ENCODE assay signal across 8 mouse cellular contexts in genomic region chr4:135945706-135946105, GRCm38 (mm10). TPM values are rescaled to one million over a fixed set of nuclear protein-coding genes. Genes with fewer than 3 reads are reported as not detected.
DNase-seq lines count a peak whose midpoint lies in the region; ATAC-seq lines count a peak whose summit lies in the region.

No protein-coding gene starts in this region.

- peak overlapping the region; percentile 80 for H3K9ac ChIP-seq in kidney, embryonic 15.5 days
- H3K9ac ChIP-seq in embryonic facial prominence, embryonic 11.5 days (replicated peaks; ENCODE audit: low read length) = peak overlapping the region; percentile 39; the same call in 1 of the 2 replicates
- H3K9ac ChIP-seq in intestine, embryonic 16.5 days (ENCODE audit: low read depth, low read length) = peak overlapping the region; percentile 85

- WGBS in kidney, embryonic 15.5 days = 75% methylated on average over 10 of the region's 10 CpGs
- WGBS in embryonic facial prominence, embryonic 11.5 days = 78% methylated on average over 10 of the region's 10 CpGs
- WGBS in intestine, embryonic 16.5 days = 70% methylated on average over 10 of the region's 10 CpGs

- peaks cover 39% of the 10 kb centered on the region for H3K4me1 ChIP-seq in kidney, embryonic 15.5 days
- no peaks in the 10 kb centered on the region for H3K4me1 ChIP-seq in embryonic facial prominence, embryonic 11.5 days (ENCODE audit: control insufficient read depth, insufficient read depth, low read length)
- H3K4me1 ChIP-seq in intestine, embryonic 16.5 days (ENCODE audit: control insufficient read depth, insufficient read depth, low read length) = peaks cover 14% of the 10 kb centered on the region

- no peaks in the 10 kb centered on the region for H3K27me3 ChIP-seq in kidney, embryonic 15.5 days
- H3K27me3 ChIP-seq in embryonic facial prominence, embryonic 11.5 days (ENCODE audit: control insufficient read depth, insufficient read depth, low read length) = no peaks in the 10 kb centered on the region
- no peaks in the 10 kb centered on the region for H3K27me3 ChIP-seq in intestine, embryonic 16.5 days (replicated peaks; ENCODE audit: control insufficient read depth, insufficient read depth, low read length)

- peak overlapping the region; percentile 85 for H3K4me3 ChIP-seq in kidney, embryonic 15.5 days (replicated peaks)
- no peak overlapping the region for H3K4me3 ChIP-seq in embryonic facial prominence, embryonic 11.5 days (ENCODE audit: low read depth, low read length)
- H3K4me3 ChIP-seq in intestine, embryonic 16.5 days (ENCODE audit: low read length) = peak overlapping the region; percentile 84

- H3K27ac ChIP-seq in kidney, embryonic 15.5 days = peak overlapping the region; percentile 74
- no peak overlapping the region for H3K27ac ChIP-seq in embryonic facial prominence, embryonic 11.5 days (replicated peaks; ENCODE audit: low read depth, low read length)
- H3K27ac ChIP-seq in intestine, embryonic 16.5 days (ENCODE audit: low read length) = peak overlapping the region; percentile 78

- DNase-seq in kidney, postnatal 36 days = no peak
- no peak for DNase-seq in embryonic facial prominence, embryonic 11.5 days (ENCODE audit: low spot score)
- DNase-seq in urinary bladder, adult 18-20 months (ENCODE audit: low spot score in 2 of 2) = no peak
- DNase-seq in gastrocnemius, postnatal 4 days (ENCODE audit: low spot score in 2 of 2) = no peak
- no peak for DNase-seq in left cerebral cortex, postnatal 25 days (ENCODE audit: low spot score in 2 of 2)

- peak; percentile 19; the same call in 1 of the 2 replicates for ATAC-seq in kidney, embryonic 15.5 days (replicated peaks; ENCODE audit: low FRiP score)
- 0 out of 2 replicates have a peak, but pooled peaks have one; percentile 15 for ATAC-seq in embryonic facial prominence, embryonic 11.5 days (replicated peaks; ENCODE audit: insufficient number of reproducible peaks, low FRiP score, low TSS enrichment, low read depth)
- ATAC-seq in intestine, embryonic 16.5 days = peak; percentile 34; the same call in 1 of the 2 replicates
- peak; percentile 64 for ATAC-seq in monocyte, adult 5-6 weeks (replicated peaks; ENCODE audit: insufficient number of reproducible peaks, low FRiP score, low TSS enrichment, poor library complexity, severe bottlenecking)

- peaks cover 5% of the 10 kb centered on the region for H3K36me3 ChIP-seq in kidney, embryonic 15.5 days
- H3K36me3 ChIP-seq in embryonic facial prominence, embryonic 11.5 days (replicated peaks; ENCODE audit: control insufficient read depth, insufficient read depth, low read depth, low read length) = no peaks in the 10 kb centered on the region
- H3K36me3 ChIP-seq in intestine, embryonic 16.5 days (ENCODE audit: control insufficient read depth, insufficient read depth, low read length) = no peaks in the 10 kb centered on the region

- peak overlapping the region; percentile 85 for H3K4me2 ChIP-seq in kidney, embryonic 15.5 days
- peak overlapping the region; percentile 85 for H3K4me2 ChIP-seq in embryonic facial prominence, embryonic 11.5 days (ENCODE audit: low read depth, low read length)
- H3K4me2 ChIP-seq in intestine, embryonic 16.5 days (ENCODE audit: low read depth, low read length) = peak overlapping the region; percentile 78

- no peaks in the 10 kb centered on the region for H3K9me3 ChIP-seq in kidney, embryonic 15.5 days (replicated peaks)
- H3K9me3 ChIP-seq in embryonic facial prominence, embryonic 11.5 days (replicated peaks; ENCODE audit: control insufficient read depth, low read length) = no peaks in the 10 kb centered on the region
- H3K9me3 ChIP-seq in intestine, embryonic 16.5 days (ENCODE audit: control insufficient read depth, low read length) = no peaks in the 10 kb centered on the region

- intact Hi-C loops in left cerebral cortex, postnatal 25 days (cut with DNase I) = no loop called here

RNA-seq across cellular contexts. Expression of gene Hmgcl, which starts 0.5 kb away (rescaled TPM):
- 77.2 and 80.2 TPM in 2 replicates for polyA plus RNA-seq in kidney, embryonic 15.5 days (2015; fragmentation: Nextera tagmentation; extraction: Ambion mirVana)
- 67.0 and 76.0 TPM in 2 replicates for polyA plus RNA-seq in embryonic facial prominence, embryonic 11.5 days (2014; fragmentation: Nextera tagmentation; extraction: Ambion mirVana)
- 147 and 165 TPM in 2 replicates for polyA plus RNA-seq in intestine, embryonic 16.5 days (2015; fragmentation: Nextera tagmentation; extraction: Ambion mirVana)
- total RNA-seq in monocyte, adult 5-6 weeks (2017) = 56.8 to 67.9 TPM (median 60.9 TPM) in 3 replicates
- total RNA-seq in gastrocnemius, postnatal 4 days (2021) = 10 to 100 TPM; 46.6 to 47.7 TPM
- total RNA-seq in left cerebral cortex, postnatal 25 days (2021) = 10 to 100 TPM; 29.5 TPM

RNA-seq across cellular contexts. Expression of gene Gale, which starts 17.8 kb away (rescaled TPM):
- 35.2 and 36.7 TPM in 2 replicates for polyA plus RNA-seq in kidney, embryonic 15.5 days (2015; fragmentation: Nextera tagmentation; extraction: Ambion mirVana)
- 23.1 and 25.8 TPM in 2 replicates for polyA plus RNA-seq in embryonic facial prominence, embryonic 11.5 days (2014; fragmentation: Nextera tagmentation; extraction: Ambion mirVana)
- 127 and 130 TPM in 2 replicates for polyA plus RNA-seq in intestine, embryonic 16.5 days (2015; fragmentation: Nextera tagmentation; extraction: Ambion mirVana)
- total RNA-seq in monocyte, adult 5-6 weeks (2017) = 1.5 to 3.7 TPM (median 2.7 TPM) in 3 replicates
- 1 to 10 TPM; 7.1 to 7.7 TPM for total RNA-seq in gastrocnemius, postnatal 4 days (2021)
- total RNA-seq in left cerebral cortex, postnatal 25 days (2021) = 10 to 100 TPM; 22.4 to 22.5 TPM

RNA-seq across cellular contexts. Expression of gene Fuca1, which starts 25.2 kb away (rescaled TPM):
- 70.1 and 71.8 TPM in 2 replicates for polyA plus RNA-seq in kidney, embryonic 15.5 days (2015; fragmentation: Nextera tagmentation; extraction: Ambion mirVana)
- polyA plus RNA-seq in embryonic facial prominence, embryonic 11.5 days (2014; fragmentation: Nextera tagmentation; extraction: Ambion mirVana) = 39.2 and 45.5 TPM in 2 replicates
- 214 and 254 TPM in 2 replicates for polyA plus RNA-seq in intestine, embryonic 16.5 days (2015; fragmentation: Nextera tagmentation; extraction: Ambion mirVana)
- 180 to 259 TPM (median 226 TPM) in 3 replicates for total RNA-seq in monocyte, adult 5-6 weeks (2017)
- 10 to 100 TPM; 46.6 to 46.7 TPM for total RNA-seq in gastrocnemius, postnatal 4 days (2021)
- total RNA-seq in left cerebral cortex, postnatal 25 days (2021) = 10 to 100 TPM; 29.2 to 36.3 TPM

RNA-seq across cellular contexts. Expression of gene Lypla2, which starts 26.7 kb away (rescaled TPM):
- polyA plus RNA-seq in kidney, embryonic 15.5 days (2015; fragmentation: Nextera tagmentation; extraction: Ambion mirVana) = 120 and 131 TPM in 2 replicates
- polyA plus RNA-seq in embryonic facial prominence, embryonic 11.5 days (2014; fragmentation: Nextera tagmentation; extraction: Ambion mirVana) = 99.6 and 114 TPM in 2 replicates
- 111 and 115 TPM in 2 replicates for polyA plus RNA-seq in intestine, embryonic 16.5 days (2015; fragmentation: Nextera tagmentation; extraction: Ambion mirVana)
- 28.2 to 39.4 TPM (median 36.0 TPM) in 3 replicates for total RNA-seq in monocyte, adult 5-6 weeks (2017)
- total RNA-seq in gastrocnemius, postnatal 4 days (2021) = 10 to 100 TPM; 36.5 to 39.6 TPM
- total RNA-seq in left cerebral cortex, postnatal 25 days (2021) = 10 to 100 TPM; 87.0 to 88.6 TPM

RNA-seq across cellular contexts. Expression of gene Pithd1, which starts 41.4 kb away (rescaled TPM):
- polyA plus RNA-seq in kidney, embryonic 15.5 days (2015; fragmentation: Nextera tagmentation; extraction: Ambion mirVana) = 52.6 and 52.7 TPM in 2 replicates
- 65.3 and 67.9 TPM in 2 replicates for polyA plus RNA-seq in embryonic facial prominence, embryonic 11.5 days (2014; fragmentation: Nextera tagmentation; extraction: Ambion mirVana)
- 41.3 and 47.2 TPM in 2 replicates for polyA plus RNA-seq in intestine, embryonic 16.5 days (2015; fragmentation: Nextera tagmentation; extraction: Ambion mirVana)
- total RNA-seq in monocyte, adult 5-6 weeks (2017) = 33.5 to 49.4 TPM (median 35.4 TPM) in 3 replicates
- total RNA-seq in gastrocnemius, postnatal 4 days (2021) = 10 to 100 TPM; 23.6 to 26.2 TPM
- 10 to 100 TPM; 82.1 to 84.3 TPM for total RNA-seq in left cerebral cortex, postnatal 25 days (2021)
